Mouse (Mus musculus) Patski (cell line): ENCODE measurements around the gene Csf1. TPM values are rescaled to one million over a fixed set of nuclear protein-coding genes. Genes with fewer than 3 reads are reported as not detected.
A peak's percentile ranks its signal among the peaks of the same experiment; 100 is the strongest.

Experiments
- ATAC-seq: fragments of 100-300 bp; one replicate; pipeline ENCODE4 v1.8.0; 2021
- CTCF ChIA-PET: fragments of 350-600 bp; sonication (Branson Sonifier 250); formaldehyde crosslinking; loops from one replicate; lab custom pipeline; 2022; ENCODE audit warnings: inconsistent platforms; lab: Charles Lee
- POLR2A ChIA-PET: fragments of 350-600 bp; sonication (Branson Sonifier 250); formaldehyde crosslinking; loops from one replicate; lab custom pipeline; 2022; ENCODE audit warnings: antibody characterized with exemption, inconsistent platforms; lab: Charles Lee
- DNase-seq: peaks from one replicate; pipeline ENCODE4 v3.0.0-alpha.2; 2011; ENCODE audit warnings: low read depth, low spot score
- H3K27me3 ChIP-seq: fragments of 371-371 bp; one replicate; pipeline ENCODE4 v1.5.1; 2021
- CTCF ChIP-seq: fragments of 100-300 bp; IDR thresholded peaks from one replicate; pipeline ENCODE4 v1.5.1; 2021
- in situ Hi-C: fragments of 300-500 bp; cut with MboI; formaldehyde crosslinking; loops from 3 replicates; pipeline ENCODE4 v1.11.1; 2018; ENCODE audit warnings: low pct_unique_long_range_greater_than_20kb, mixed read lengths
- polyA plus RNA-seq: library from polyadenylated mRNA; unstranded; gene quantifications from one replicate; pipeline ENCODE4 v1.2.3, GENCODE M21; 2021

The Csf1 gene
- 414 TPM for polyA plus RNA-seq

- DNase-seq (peak; percentile 86), ATAC-seq (peak; percentile 78)
- ChIA-PET POLR2A (interaction anchor here (0.6 to 5.1 kb wide), 29 partner anchors 9 to 119 kb away, joined by 3 to 38 read pairs (median 4); partner anchors contain the start of gene Ahcyl1), CTCF (interaction anchor here (0.8 to 2.4 kb wide), 22 partner anchors 12 to 189 kb away, joined by 3 to 13 read pairs (median 4); no protein-coding TSS in a partner anchor)
- no peak for TF ChIP-seq CTCF
- in situ Hi-C loops, result loop anchor here (5.0 to 10.0 kb wide), 2 partner anchors 102 to 195 kb away; no protein-coding TSS in a partner anchor
- no peaks in the 10 kb centered on the region for H3K27me3 ChIP-seq
Observed at GRCm38 (mm10) chr3:107759929-107760581, at the start of gene Csf1. Csf1 (minus strand) TSS chr3:107760469.

- TF ChIP-seq CTCF, result no peak
- H3K27me3 ChIP-seq, result no peaks in the 10 kb centered on the region
- POLR2A ChIA-PET, result interaction anchor here (0.5 to 2.0 kb wide), 10 partner anchors 11 to 57 kb away, joined by 3 to 7 read pairs (median 4); partner anchors contain the start of gene Csf1
- peak; percentile 81 for ATAC-seq
- CTCF ChIA-PET, result interaction anchor here (0.8 to 2.8 kb wide), 10 partner anchors 10 to 59 kb away, joined by 3 to 8 read pairs (median 4); partner anchors contain the start of gene Csf1
- peak; percentile 66 for DNase-seq
- in situ Hi-C loops, result no loop called here
Observed at GRCm38 (mm10) chr3:107808013-107808750, 47.9 kb upstream of the Csf1 start.

- DNase-seq (no peak), ATAC-seq (no peak)
- H3K27me3 ChIP-seq, result no peaks in the 10 kb centered on the region
- ChIA-PET CTCF (interaction anchor here (0.8 to 2.8 kb wide), 12 partner anchors 9 to 66 kb away, joined by 3 to 8 read pairs (median 4); partner anchors contain the start of gene Csf1), POLR2A (interaction anchor here (0.5 to 2.0 kb wide), 10 partner anchors 10 to 68 kb away, joined by 3 to 7 read pairs (median 4); partner anchors contain the start of gene Csf1)
- no peak for TF ChIP-seq CTCF
- in situ Hi-C loops, result no loop called here
Observed at GRCm38 (mm10) chr3:107807386-107807974, 47.2 kb upstream of the Csf1 start.

GRCm38 (mm10) chr3:107806916-107807315 is 46.6 kb upstream of the Csf1 start:
- ChIA-PET CTCF (interaction anchor here (0.7 to 2.8 kb wide), 6 partner anchors 33 to 66 kb away, joined by 3 to 8 read pairs (median 4); partner anchors contain the start of gene Csf1), POLR2A (interaction anchor here (0.5 to 2.0 kb wide), 5 partner anchors 9 to 67 kb away, joined by 3 to 7 read pairs (median 3); no protein-coding TSS in a partner anchor)
- DNase-seq, result no peak
- in situ Hi-C loops, result no loop called here
- TF ChIP-seq CTCF, result no peak
- H3K27me3 ChIP-seq, result no peaks in the 10 kb centered on the region
- ATAC-seq, result no peak

GRCm38 (mm10) chr3:107804799-107805198 is 44.5 kb upstream of the Csf1 start:
- ATAC-seq, result no peak
- POLR2A ChIA-PET, result no interaction called here
- TF ChIP-seq CTCF, result no peak
- no peak for DNase-seq
- H3K27me3 ChIP-seq, result no peaks in the 10 kb centered on the region
- CTCF ChIA-PET, result interaction anchor here (1.2 to 5.1 kb wide), 5 partner anchors 8 to 59 kb away, joined by 4 to 26 read pairs (median 5); no protein-coding TSS in a partner anchor
- in situ Hi-C loops, result no loop called here

GRCm38 (mm10) chr3:107802185-107802946 is 42.1 kb upstream of the Csf1 start:
- no peak for ATAC-seq
- H3K27me3 ChIP-seq, result no peaks in the 10 kb centered on the region
- in situ Hi-C loops, result no loop called here
- POLR2A ChIA-PET, result interaction anchor here (1.0 kb wide), 1 partner anchor 37 kb away, joined by 3 read pairs; no protein-coding TSS in a partner anchor
- no peak for TF ChIP-seq CTCF
- CTCF ChIA-PET, result interaction anchor here (0.8 to 5.1 kb wide), 9 partner anchors 8 to 100 kb away, joined by 3 to 26 read pairs (median 5); no protein-coding TSS in a partner anchor
- DNase-seq, result no peak

GRCm38 (mm10) chr3:107798946-107799345 is 38.7 kb upstream of the Csf1 start:
- CTCF ChIA-PET, result interaction anchor here (1.0 to 1.8 kb wide), 3 partner anchors 9 to 65 kb away, joined by 4 to 5 read pairs (median 4); no protein-coding TSS in a partner anchor

GRCm38 (mm10) chr3:107796191-107796983 is 36.1 kb upstream of the Csf1 start:
- TF ChIP-seq CTCF, result no peak
- ATAC-seq (peak; percentile 51), DNase-seq (peak; percentile 93)
- no peaks in the 10 kb centered on the region for H3K27me3 ChIP-seq
- in situ Hi-C loops, result loop anchor here (5.0 kb wide), 1 partner anchor 66 kb away; no protein-coding TSS in a partner anchor
- ChIA-PET POLR2A (interaction anchor here (0.6 to 2.0 kb wide), 5 partner anchors 11 to 38 kb away, joined by 4 to 10 read pairs (median 6); partner anchors contain the start of gene Csf1), CTCF (interaction anchor here (0.9 to 2.0 kb wide), 9 partner anchors 12 to 90 kb away, joined by 3 to 6 read pairs (median 4); partner anchors contain the start of gene Csf1)

More at GRCm38 (mm10) chr3:107798946-107799345, 38.7 kb upstream of the Csf1 start:
- ATAC-seq, result no peak
- no peaks in the 10 kb centered on the region for H3K27me3 ChIP-seq
- POLR2A ChIA-PET, result interaction anchor here (0.7 to 1.8 kb wide), 3 partner anchors 39 to 98 kb away, joined by 3 to 16 read pairs (median 5); partner anchors contain the start of gene Csf1
- TF ChIP-seq CTCF, result no peak
- no peak for DNase-seq
- in situ Hi-C loops, result loop anchor here (5.0 kb wide), 1 partner anchor 63 kb away; no protein-coding TSS in a partner anchor
